Mouse (Mus musculus) cerebellum, adult 2 months (tissue): ENCODE measurements around the gene 2310022B05Rik.

Experiments used
- CTCF ChIP-seq: fragments of 200-500 bp; IDR thresholded peaks from 2 replicates; pipeline ENCODE4 v1.5.1; 2011; ENCODE audit warnings: low read depth, mild to moderate bottlenecking, control low read depth, low read length, moderate library complexity, borderline replicate concordance; ENCODE audit not compliant: insufficient read depth
- POLR2A ChIP-seq: fragments of 200-500 bp; IDR thresholded peaks from 2 replicates; pipeline ENCODE4 v1.6.1; 2011; ENCODE audit warnings: low read length, control low read depth, borderline replicate concordance; ENCODE audit not compliant: insufficient read depth

GRCm38 (mm10) chr8:124635247-124635502, 28.0 kb downstream of the 2310022B05Rik start:
- TF ChIP-seq POLR2A: no peak
- TF ChIP-seq CTCF: no peak
